Mouse (Mus musculus) heart, embryonic 10.5 days (tissue): ENCODE measurements at regions not wholly inside any gene's neighbourhood (a gene's known extent, or its start where the extent isn't known, plus 50 kb on each side); places are given as distances from the start of the nearest gene placed in this dataset.

ENCODE experiments used
- DNase-seq: peaks from one replicate; pipeline ENCODE4 v3.0.0-alpha.2; 2017; ENCODE audit warnings: low spot score
- H3K27ac ChIP-seq: fragments of 300-500 bp; sonication (generic); 2 replicates; pipeline ENCODE4 v1.5.1; 2016; ENCODE audit warnings: mild to moderate bottlenecking
- H3K27me3 ChIP-seq: fragments of 300-500 bp; sonication (generic); 2 replicates; pipeline ENCODE4 v1.6.1; 2016; ENCODE audit warnings: mild to moderate bottlenecking; ENCODE audit not compliant: poor library complexity, insufficient read depth, severe bottlenecking
- H3K36me3 ChIP-seq: fragments of 300-500 bp; sonication (generic); 2 replicates; pipeline ENCODE4 v1.6.1; 2016; ENCODE audit warnings: mild to moderate bottlenecking, moderate library complexity
- H3K4me1 ChIP-seq: fragments of 300-500 bp; sonication (generic); 2 replicates; pipeline ENCODE4 v1.6.1; 2016; ENCODE audit warnings: mild to moderate bottlenecking
- H3K4me3 ChIP-seq: fragments of 300-500 bp; sonication (generic); 2 replicates; pipeline ENCODE4 v1.5.1; 2016; ENCODE audit warnings: mild to moderate bottlenecking, moderate library complexity
- H3K9me3 ChIP-seq: fragments of 300-500 bp; sonication (generic); 2 replicates; pipeline ENCODE4 v1.6.1; 2016; ENCODE audit warnings: mild to moderate bottlenecking, moderate library complexity
- WGBS: fragments of 180-500 bp; shearing (Covaris S2); methylation state at CpG from one replicate; pipeline ENCODE4 v1.1.7; 2016; 5-methylcytosine and 5-hydroxymethylcytosine counted together

GRCm38 (mm10) chr2:147905118-147905517, 141.7 kb downstream of the Foxa2 start:
- DNase-seq: no peak
- 54% methylated on average over 3 of the region's 3 CpGs for WGBS
- Histone ChIP-seq H3K4me3 (no peak overlapping the region), H3K9me3 (no peaks in the 10 kb centered on the region), H3K27me3 (peaks cover 9% of the 10 kb centered on the region; the same call in 1 of the 2 replicates), H3K27ac (no peak overlapping the region), H3K36me3 (no peaks in the 10 kb centered on the region), H3K4me1 (no peaks in the 10 kb centered on the region)

GRCm38 (mm10) chr2:147899236-147899635, 147.5 kb downstream of the Foxa2 start:
- no peaks in the 10 kb centered on the region for H3K9me3 ChIP-seq
- DNase-seq: no peak
- 80% methylated on average over 1 of the region's 1 CpGs for WGBS
- H3K4me3 ChIP-seq: no peak overlapping the region
- no peaks in the 10 kb centered on the region for H3K36me3 ChIP-seq
- no peak overlapping the region for H3K27ac ChIP-seq
- 0 out of 2 replicates have a peak, but pooled peaks cover 2% of the 10 kb centered on the region for H3K27me3 ChIP-seq
- no peaks in the 10 kb centered on the region for H3K4me1 ChIP-seq

- no peaks in the 10 kb centered on the region for H3K27me3 ChIP-seq
- H3K4me1 ChIP-seq: no peaks in the 10 kb centered on the region
- H3K4me3 ChIP-seq: no peak overlapping the region
- whole genome bisulfite sequencing: 2% methylated on average over 1 of the region's 1 CpGs
- H3K9me3 ChIP-seq: no peaks in the 10 kb centered on the region
- no peak overlapping the region for H3K27ac ChIP-seq
- no peak for DNase-seq
- H3K36me3 ChIP-seq: no peaks in the 10 kb centered on the region
Observed at GRCm38 (mm10) chr2:147895691-147896090, 151.1 kb downstream of the Foxa2 start.

- H3K27ac ChIP-seq: no peak overlapping the region
- WGBS: 64% methylated on average over 1 of the region's 1 CpGs
- no peaks in the 10 kb centered on the region for H3K27me3 ChIP-seq
- no peak overlapping the region for H3K4me3 ChIP-seq
- H3K36me3 ChIP-seq: no peaks in the 10 kb centered on the region
- no peaks in the 10 kb centered on the region for H3K4me1 ChIP-seq
- DNase-seq: no peak
- H3K9me3 ChIP-seq: no peaks in the 10 kb centered on the region
Observed at GRCm38 (mm10) chr2:147894213-147894612, 152.6 kb downstream of the Foxa2 start.

GRCm38 (mm10) chr2:147886191-147886590, 160.6 kb downstream of the Foxa2 start:
- H3K4me1 ChIP-seq: no peaks in the 10 kb centered on the region
- H3K9me3 ChIP-seq: no peaks in the 10 kb centered on the region
- H3K36me3 ChIP-seq: no peaks in the 10 kb centered on the region
- no peaks in the 10 kb centered on the region for H3K27me3 ChIP-seq
- H3K27ac ChIP-seq: no peak overlapping the region
- DNase-seq: no peak
- 57% methylated on average over 6 of the region's 6 CpGs for WGBS
- no peak overlapping the region for H3K4me3 ChIP-seq

GRCm38 (mm10) chr2:147877907-147878306, 168.9 kb downstream of the Foxa2 start:
- no peak for DNase-seq
- WGBS: 30% methylated on average over 13 of the region's 13 CpGs
- H3K36me3 ChIP-seq: no peaks in the 10 kb centered on the region
- peaks cover 7% of the 10 kb centered on the region; the same call in 1 of the 2 replicates for H3K4me1 ChIP-seq
- no peaks in the 10 kb centered on the region for H3K9me3 ChIP-seq
- H3K27me3 ChIP-seq: peaks cover 9% of the 10 kb centered on the region; the same call in 1 of the 2 replicates
- no peak overlapping the region for H3K27ac ChIP-seq
- no peak overlapping the region; the same call in 1 of the 2 replicates for H3K4me3 ChIP-seq

- WGBS: 15% methylated on average over 4 of the region's 4 CpGs
- no peaks in the 10 kb centered on the region for H3K9me3 ChIP-seq
- peaks cover 9% of the 10 kb centered on the region; the same call in 1 of the 2 replicates for H3K27me3 ChIP-seq
- H3K4me1 ChIP-seq: peaks cover 7% of the 10 kb centered on the region; the same call in 1 of the 2 replicates
- no peak for DNase-seq
- H3K27ac ChIP-seq: no peak overlapping the region
- peak overlapping the region; percentile 55 for H3K4me3 ChIP-seq
- H3K36me3 ChIP-seq: no peaks in the 10 kb centered on the region
Observed at GRCm38 (mm10) chr2:147877543-147877904, 169.2 kb downstream of the Foxa2 start.

GRCm38 (mm10) chr2:147876708-147877542, 169.8 kb downstream of the Foxa2 start:
- Histone ChIP-seq H3K4me1 (peaks cover 7% of the 10 kb centered on the region; the same call in 1 of the 2 replicates), H3K27ac (no peak overlapping the region), H3K36me3 (no peaks in the 10 kb centered on the region), H3K27me3 (peaks cover 9% of the 10 kb centered on the region; the same call in 1 of the 2 replicates), H3K9me3 (no peaks in the 10 kb centered on the region), H3K4me3 (peak overlapping the region; percentile 55)
- 17% methylated on average over 19 of the region's 19 CpGs for WGBS
- no peak for DNase-seq

- H3K27me3 ChIP-seq: peaks cover 9% of the 10 kb centered on the region; the same call in 1 of the 2 replicates
- 83% methylated on average over 3 of the region's 3 CpGs for WGBS
- no peak for DNase-seq
- H3K4me3 ChIP-seq: no peak overlapping the region
- no peaks in the 10 kb centered on the region for H3K9me3 ChIP-seq
- H3K4me1 ChIP-seq: peaks cover 7% of the 10 kb centered on the region; the same call in 1 of the 2 replicates
- no peaks in the 10 kb centered on the region for H3K36me3 ChIP-seq
- H3K27ac ChIP-seq: no peak overlapping the region
Observed at GRCm38 (mm10) chr2:147872972-147873371, 173.8 kb downstream of the Foxa2 start.

GRCm38 (mm10) chr2:147851186-147851802, 195.5 kb downstream of the Foxa2 start:
- Histone ChIP-seq H3K4me3 (no peak overlapping the region), H3K36me3 (no peaks in the 10 kb centered on the region), H3K27me3 (no peaks in the 10 kb centered on the region), H3K27ac (no peak overlapping the region), H3K9me3 (no peaks in the 10 kb centered on the region), H3K4me1 (no peaks in the 10 kb centered on the region)
- no peak for DNase-seq
- WGBS: 76% methylated on average over 6 of the region's 6 CpGs

GRCm38 (mm10) chr2:147846968-147847749, 199.6 kb downstream of the Foxa2 start:
- 31% methylated on average over 10 of the region's 10 CpGs for WGBS
- Histone ChIP-seq H3K27ac (no peak overlapping the region), H3K4me3 (no peak overlapping the region), H3K9me3 (no peaks in the 10 kb centered on the region), H3K27me3 (no peaks in the 10 kb centered on the region), H3K36me3 (no peaks in the 10 kb centered on the region), H3K4me1 (no peaks in the 10 kb centered on the region)
- no peak for DNase-seq

GRCm38 (mm10) chr2:147845256-147845655, 201.5 kb downstream of the Foxa2 start:
- no peaks in the 10 kb centered on the region for H3K9me3 ChIP-seq
- no peak overlapping the region for H3K27ac ChIP-seq
- 69% methylated on average over 1 of the region's 1 CpGs for WGBS
- DNase-seq: no peak
- no peaks in the 10 kb centered on the region for H3K4me1 ChIP-seq
- H3K4me3 ChIP-seq: no peak overlapping the region
- H3K27me3 ChIP-seq: no peaks in the 10 kb centered on the region
- H3K36me3 ChIP-seq: no peaks in the 10 kb centered on the region

- H3K27ac ChIP-seq: no peak overlapping the region
- no peak overlapping the region for H3K4me3 ChIP-seq
- no peaks in the 10 kb centered on the region for H3K9me3 ChIP-seq
- no peaks in the 10 kb centered on the region for H3K36me3 ChIP-seq
- H3K27me3 ChIP-seq: no peaks in the 10 kb centered on the region
- H3K4me1 ChIP-seq: no peaks in the 10 kb centered on the region
- no peak for DNase-seq
- WGBS: 78% methylated on average over 5 of the region's 5 CpGs
Observed at GRCm38 (mm10) chr2:147840936-147841335, 205.8 kb downstream of the Foxa2 start.
